Comparison of ENCODE assay signal across 8 mouse cellular contexts in genomic region chr14:30459891-30460523, GRCm38 (mm10). TPM values are rescaled to one million over a fixed set of nuclear protein-coding genes. Genes with fewer than 3 reads are reported as not detected.
DNase-seq lines count a peak whose midpoint lies in the region; ATAC-seq and TF ChIP-seq lines count a peak whose summit lies in the region.

No protein-coding gene starts in this region.

- TF ChIP-seq CTCF in CH12.LX (conservative IDR thresholded peaks at IDR 0.05 in 1 of 2, IDR thresholded peaks at IDR 0.05 in 1 of 2; ENCODE audit: low read depth in 2 of 2, low read length in 2 of 2) = peak; percentile 70 to 92
- TF ChIP-seq CTCF in embryonic fibroblast, embryonic 13.5 days (IDR thresholded peaks at IDR 0.05; ENCODE audit: borderline replicate concordance, insufficient read depth, low read length) = peak; percentile 84
- peak; percentile 88 for TF ChIP-seq CTCF in liver, embryonic 14.5 days (IDR thresholded peaks at IDR 0.05; ENCODE audit: low read depth)
- TF ChIP-seq CTCF in thymus, adult 2 months (IDR thresholded peaks at IDR 0.05; ENCODE audit: borderline replicate concordance, control insufficient read depth, extremely low read depth, insufficient read depth, low read length, poor library complexity) = peak; percentile 89; the same call in 1 of the 2 replicates

- no peaks in the 10 kb centered on the region for H3K9me3 ChIP-seq in CH12.LX (replicated peaks; ENCODE audit: low read length)
- H3K9me3 ChIP-seq in heart, embryonic 14.5 days (ENCODE audit: control insufficient read depth, low read length) = no peaks in the 10 kb centered on the region
- H3K9me3 ChIP-seq in liver, embryonic 14.5 days (ENCODE audit: control insufficient read depth, low read length) = no peaks in the 10 kb centered on the region

- TF ChIP-seq RAD21 in CH12.LX (IDR thresholded peaks at IDR 0.05; ENCODE audit: low read depth, low read length) = peak; percentile 98

- ATAC-seq in heart, embryonic 14.5 days (ENCODE audit: insufficient number of reproducible peaks, insufficient read depth, low FRiP score, low read depth) = no peak
- no peak for ATAC-seq in liver, embryonic 14.5 days (ENCODE audit: insufficient read depth)
- peak; percentile 91 for ATAC-seq in neutrophil, adult 5-6 weeks (ENCODE audit: extremely low read depth, insufficient number of reproducible peaks, low FRiP score, poor library complexity, severe bottlenecking)

- H3K9ac ChIP-seq in CH12.LX (ENCODE audit: insufficient read depth, low read depth) = no peak overlapping the region
- H3K9ac ChIP-seq in heart, embryonic 14.5 days (ENCODE audit: low read length) = no peak overlapping the region
- H3K9ac ChIP-seq in liver, embryonic 14.5 days (replicated peaks) = no peak overlapping the region

- no peak for TF ChIP-seq EP300 in CH12.LX (IDR thresholded peaks at IDR 0.05; ENCODE audit: low read length)
- no peak for TF ChIP-seq EP300 in liver, embryonic 14.5 days (IDR thresholded peaks at IDR 0.05; ENCODE audit: low read depth)

- dilution Hi-C loops in CH12.LX (cut with MboI; ENCODE audit: extremely low pct_ligation_motif_present, extremely low pct_unique_long_range_greater_than_20kb, low sequenced_read_pairs) = no loop called here

- H3K4me2 ChIP-seq in CH12.LX (ENCODE audit: insufficient read depth, low read depth, poor library complexity, severe bottlenecking) = peak overlapping the region; percentile 65
- peak overlapping the region; percentile 24 for H3K4me2 ChIP-seq in heart, embryonic 14.5 days (ENCODE audit: low read length)
- no peak overlapping the region for H3K4me2 ChIP-seq in liver, embryonic 14.5 days (ENCODE audit: low read depth)

- in situ Hi-C loops in CH12.LX (cut with MboI; ENCODE audit: low pct_ligation_motif_present, low pct_unique_long_range_greater_than_20kb, low sequenced_read_pairs) = loop anchor here (5.0 kb wide), 1 partner anchor 318 kb away; no protein-coding TSS in a partner anchor

- no peak overlapping the region for H3K4me3 ChIP-seq in CH12.LX (replicated peaks in 1 of 3; ENCODE audit: low read depth in 2 of 3, low read length in 2 of 3, poor library complexity in 1 of 3)
- no peak overlapping the region for H3K4me3 ChIP-seq in embryonic fibroblast, embryonic 13.5 days (ENCODE audit: insufficient read depth, low read length)
- no peak overlapping the region for H3K4me3 ChIP-seq in heart, embryonic 14.5 days (ENCODE audit: control insufficient read depth in 1 of 2, insufficient read depth in 1 of 2, low read depth in 1 of 2, low read length in 2 of 2)
- H3K4me3 ChIP-seq in liver, embryonic 14.5 days (ENCODE audit: insufficient read depth in 1 of 2, low read depth in 2 of 2, low read length in 2 of 2) = no peak overlapping the region
- H3K4me3 ChIP-seq in thymus, adult 2 months (ENCODE audit: control insufficient read depth, insufficient read depth, low read length) = no peak overlapping the region

- no peaks in the 10 kb centered on the region for H3K79me2 ChIP-seq in CH12.LX (replicated peaks; ENCODE audit: control insufficient read depth, extremely low read depth, insufficient read depth, poor library complexity, severe bottlenecking)

- no peaks in the 10 kb centered on the region for H3K27me3 ChIP-seq in CH12.LX (replicated peaks)
- no peaks in the 10 kb centered on the region for H3K27me3 ChIP-seq in heart, embryonic 14.5 days (ENCODE audit: control insufficient read depth, insufficient read depth, low read length)
- no peaks in the 10 kb centered on the region for H3K27me3 ChIP-seq in liver, embryonic 14.5 days (ENCODE audit: control insufficient read depth, insufficient read depth, low read length)
- H3K27me3 ChIP-seq in thymus, adult 2 months (ENCODE audit: control insufficient read depth, insufficient read depth, low read length) = no peaks in the 10 kb centered on the region

- DNase-seq in CH12.LX (ENCODE audit: extremely low read depth) = peak; percentile 84
- peak; percentile 90 for DNase-seq in brain, adult 2 months (ENCODE audit: low read depth, low spot score)
- peak; percentile 75 to 91 for DNase-seq in kidney, postnatal 36 days
- peak; percentile 36 to 41 (median 40) for DNase-seq in liver, embryonic 14.5 days (ENCODE audit: low read depth in 3 of 3, low spot score in 3 of 3)
- DNase-seq in thymus, adult 2 months = peak; percentile 74

- H3K4me1 ChIP-seq in CH12.LX (ENCODE audit: control insufficient read depth in 1 of 2, insufficient read depth in 2 of 2) = peaks cover 11 to 31% of the 10 kb centered on the region in 2 experiments
- no peaks in the 10 kb centered on the region; the same call in 1 of the 2 replicates for H3K4me1 ChIP-seq in embryonic fibroblast, embryonic 13.5 days (ENCODE audit: control insufficient read depth, insufficient read depth, low read length)
- H3K4me1 ChIP-seq in heart, embryonic 14.5 days (ENCODE audit: control insufficient read depth in 2 of 2, insufficient read depth in 2 of 2, low read length in 2 of 2) = peaks cover 3 to 12% of the 10 kb centered on the region in 2 experiments; a peak in 3 of 4 replicates
- H3K4me1 ChIP-seq in liver, embryonic 14.5 days (replicated peaks; ENCODE audit: control insufficient read depth in 2 of 2, insufficient read depth in 2 of 2, low read length in 1 of 2) = peaks cover 0 to 3% of the 10 kb centered on the region in 2 experiments; a peak in 1 of 4 replicates
- H3K4me1 ChIP-seq in thymus, adult 2 months (replicated peaks; ENCODE audit: control insufficient read depth, insufficient read depth, low read length) = peaks cover 7% of the 10 kb centered on the region

- 7% methylated on average over 14 of the region's 14 CpGs for WGBS in heart, embryonic 14.5 days
- WGBS in liver, embryonic 14.5 days (ENCODE audit: insufficient replicate concordance) = 8% methylated on average over 14 of the region's 14 CpGs
- 8% methylated on average over 14 of the region's 14 CpGs for WGBS in thymus, adult 2 months

- H3K36me3 ChIP-seq in CH12.LX (replicated peaks in 1 of 2; ENCODE audit: control insufficient read depth in 1 of 2, insufficient read depth in 1 of 2, low read length in 1 of 2) = no peaks in the 10 kb centered on the region
- no peaks in the 10 kb centered on the region for H3K36me3 ChIP-seq in heart, embryonic 14.5 days (ENCODE audit: control insufficient read depth, insufficient read depth, low read length)
- H3K36me3 ChIP-seq in liver, embryonic 14.5 days (replicated peaks; ENCODE audit: control insufficient read depth, insufficient read depth, low read depth) = no peaks in the 10 kb centered on the region
- no peaks in the 10 kb centered on the region for H3K36me3 ChIP-seq in thymus, adult 2 months (ENCODE audit: control insufficient read depth, insufficient read depth, low read length)

- no peak for TF ChIP-seq POLR2A in CH12.LX (IDR thresholded peaks at IDR 0.05; ENCODE audit: low read depth, low read length)
- TF ChIP-seq POLR2A in embryonic fibroblast, embryonic 13.5 days (IDR thresholded peaks at IDR 0.05; ENCODE audit: low read depth, low read length) = no peak
- no peak for TF ChIP-seq POLR2A in thymus, adult 2 months (IDR thresholded peaks at IDR 0.05; ENCODE audit: control insufficient read depth, extremely low read depth, insufficient read depth, low read length, poor library complexity)

- no peak overlapping the region for H3K27ac ChIP-seq in CH12.LX (ENCODE audit: insufficient read depth, low read depth)
- no peak overlapping the region for H3K27ac ChIP-seq in embryonic fibroblast, embryonic 13.5 days (ENCODE audit: insufficient read depth, low read length)
- H3K27ac ChIP-seq in heart, embryonic 14.5 days (replicated peaks in 1 of 2; ENCODE audit: control insufficient read depth in 1 of 2, insufficient read depth in 1 of 2, low read depth in 2 of 2, low read length in 2 of 2) = no peak overlapping the region
- H3K27ac ChIP-seq in liver, embryonic 14.5 days = no peak overlapping the region
- H3K27ac ChIP-seq in thymus, adult 2 months (ENCODE audit: control insufficient read depth, insufficient read depth, low read length) = no peak overlapping the region

TF ChIP-seq in CH12.LX, 34 proteins besides CTCF, POLR2A, EP300 and RAD21 (continues in another document):
- TF ChIP-seq MAFK (IDR thresholded peaks at IDR 0.05; ENCODE audit: insufficient replicate concordance, low read length) = no peak
- no peak; the same call in 1 of the 2 replicates for TF ChIP-seq MYC (IDR thresholded peaks at IDR 0.05; ENCODE audit: low read depth, low read length)
- TF ChIP-seq SMC3 (IDR thresholded peaks at IDR 0.05; ENCODE audit: low read depth, low read length) = peak; percentile 96
- no peak for TF ChIP-seq BHLHE40 (IDR thresholded peaks at IDR 0.05; ENCODE audit: low read depth, low read length)
- peak; percentile 19; the same call in 1 of the 2 replicates for TF ChIP-seq MEF2A (IDR thresholded peaks at IDR 0.05; ENCODE audit: borderline replicate concordance, low read depth, low read length)
- TF ChIP-seq CHD2 (IDR thresholded peaks at IDR 0.05; ENCODE audit: low read length) = no peak
- peak; percentile 65 for TF ChIP-seq ELF1 (IDR thresholded peaks at IDR 0.05; ENCODE audit: low read depth, low read length)
- TF ChIP-seq CHD1 (IDR thresholded peaks at IDR 0.05; ENCODE audit: low read depth, low read length) = no peak
- TF ChIP-seq MXI1 (IDR thresholded peaks at IDR 0.05; ENCODE audit: low read depth, low read length) = no peak
- TF ChIP-seq ZMIZ1 (IDR thresholded peaks at IDR 0.05; ENCODE audit: low read depth, low read length) = no peak

RNA-seq across cellular contexts. Expression of gene Dcp1a, which starts 19.3 kb away (rescaled TPM):
- 20.1 TPM in 2 replicates for total RNA-seq in CH12.LX (2012; rRNA removed)
- 18.3 TPM in 2 replicates for total RNA-seq in CH12.LX (2014; rRNA removed)
- polyA plus RNA-seq in CH12.LX (2012; ENCODE audit: insufficient read length, low read depth) = 25.4 and 26.9 TPM in 2 replicates
- polyA plus RNA-seq in embryonic fibroblast, embryonic 13.5 days (2011; ENCODE audit: insufficient read length, low read depth, missing spikeins) = 22.5 and 26.0 TPM in 2 replicates
- 16.1 and 20.8 TPM in 2 replicates for polyA plus RNA-seq in heart, embryonic 14.5 days (2014; fragmentation: Nextera tagmentation; extraction: Ambion mirVana)
- 8.2 and 12.5 TPM in 2 replicates for polyA plus RNA-seq in liver, embryonic 14.5 days (2012; rRNA removed)
- 6.2 and 8.5 TPM in 2 replicates for polyA plus RNA-seq in liver, embryonic 14.5 days (2014; fragmentation: Nextera tagmentation; extraction: Ambion mirVana)
- total RNA-seq in neutrophil, adult 5-6 weeks (2017) = 33.1 and 43.2 TPM in 2 replicates
- polyA plus RNA-seq in thymus, adult 2 months (2012; rRNA removed) = 81.8 and 102 TPM in 2 replicates

RNA-seq across cellular contexts. Expression of gene Cacna1d, which starts 31.2 kb away (rescaled TPM):
- 0.04 and 0.17 TPM in 2 replicates for total RNA-seq in CH12.LX (2012; rRNA removed)
- total RNA-seq in CH12.LX (2014; rRNA removed) = 0.08 and 0.14 TPM in 2 replicates
- polyA plus RNA-seq in CH12.LX (2012; ENCODE audit: insufficient read length, low read depth) = 0.63 and 0.66 TPM in 2 replicates
- polyA plus RNA-seq in embryonic fibroblast, embryonic 13.5 days (2011; ENCODE audit: insufficient read length, low read depth, missing spikeins) = not detected in 2 replicates
- polyA plus RNA-seq in heart, embryonic 14.5 days (2014; fragmentation: Nextera tagmentation; extraction: Ambion mirVana) = 9.5 and 13.1 TPM in 2 replicates
- 0.15 and 0.17 TPM in 2 replicates for polyA plus RNA-seq in liver, embryonic 14.5 days (2012; rRNA removed)
- 0.17 TPM in 1 of 2 replicates, not detected in the other for polyA plus RNA-seq in liver, embryonic 14.5 days (2014; fragmentation: Nextera tagmentation; extraction: Ambion mirVana)
- 6.3 and 8.3 TPM in 2 replicates for total RNA-seq in neutrophil, adult 5-6 weeks (2017)
- 1.6 and 2.2 TPM in 2 replicates for polyA plus RNA-seq in thymus, adult 2 months (2012; rRNA removed)

Comparison
In these comparisons a context has a peak if more than half of its experiments do, and no peak if none do; other contexts are left out.
1. DNase-seq: peak in every context shown above with its lines; median percentile 90 in brain, adult 2 months; 84 in CH12.LX; 83 in kidney, postnatal 36 days; 74 in thymus, adult 2 months; 40 in liver, embryonic 14.5 days.